Mouse (Mus musculus): ENCODE measurements at regions not wholly inside any gene's neighbourhood (a gene's known extent, or its start where the extent isn't known, plus 50 kb on each side); places are given as distances from the start of the nearest gene placed in this dataset.
A peak's percentile ranks its signal among the peaks of the same experiment; 100 is the strongest.
"Not testable (repeated sequence)": the region's sequence is repeated elsewhere in the genome, so short reads cannot be mapped to it uniquely, and the experiment has no call there.

GRCm38 (mm10) chr13:50092537-50092936 lies 157.6 kb downstream of the Gm906 start:
- DNase-seq (ENCODE audit: low spot score): no peak

GRCm38 (mm10) chr13:50064841-50065240 lies 185.3 kb downstream of the Gm906 start:
- no peak for DNase-seq (ENCODE audit: low spot score)

DNA sequence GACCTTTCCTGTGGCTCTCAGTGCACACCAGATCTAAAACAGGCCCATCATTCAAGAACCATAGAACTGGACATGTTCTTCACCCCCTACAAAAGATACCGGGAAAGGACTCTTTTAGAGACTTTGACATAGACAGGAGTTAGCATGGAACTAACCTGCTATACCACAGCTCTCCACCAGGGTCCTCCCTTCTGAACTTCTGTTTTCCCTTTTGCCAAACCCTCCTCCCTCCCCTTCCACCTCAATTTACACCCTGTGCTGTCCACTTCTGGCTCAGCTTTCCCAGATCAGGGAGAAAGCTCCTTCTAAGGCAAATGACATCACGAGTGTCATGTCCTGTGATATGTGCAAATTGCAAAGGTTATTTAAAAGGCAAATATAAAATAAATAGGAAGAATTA lies 185.7 kb downstream of the Gm906 start:
- DNase-seq (ENCODE audit: low spot score): not testable (repeated sequence)

DNA sequence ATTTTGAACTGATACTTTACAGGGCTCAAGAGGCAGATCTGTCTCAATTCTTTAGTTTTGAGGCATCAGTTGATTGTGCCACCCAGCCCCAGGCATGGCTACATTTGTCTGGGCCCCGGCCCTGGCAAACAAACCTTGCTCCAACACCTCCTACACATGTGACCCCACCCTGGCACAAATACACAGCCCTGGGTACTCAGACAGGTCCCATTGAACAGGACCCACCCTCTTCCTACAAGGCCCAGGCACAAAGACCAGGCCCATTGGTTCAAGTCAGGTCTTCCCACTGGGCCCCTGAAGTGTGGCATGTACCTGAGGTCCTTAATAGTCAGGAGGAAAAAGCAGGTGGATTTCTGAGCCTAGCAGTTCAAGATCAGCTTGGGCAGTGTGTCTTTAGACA lies 190.4 kb downstream of the Gm906 start:
- DNase-seq (ENCODE audit: low spot score): not testable (repeated sequence)

DNA sequence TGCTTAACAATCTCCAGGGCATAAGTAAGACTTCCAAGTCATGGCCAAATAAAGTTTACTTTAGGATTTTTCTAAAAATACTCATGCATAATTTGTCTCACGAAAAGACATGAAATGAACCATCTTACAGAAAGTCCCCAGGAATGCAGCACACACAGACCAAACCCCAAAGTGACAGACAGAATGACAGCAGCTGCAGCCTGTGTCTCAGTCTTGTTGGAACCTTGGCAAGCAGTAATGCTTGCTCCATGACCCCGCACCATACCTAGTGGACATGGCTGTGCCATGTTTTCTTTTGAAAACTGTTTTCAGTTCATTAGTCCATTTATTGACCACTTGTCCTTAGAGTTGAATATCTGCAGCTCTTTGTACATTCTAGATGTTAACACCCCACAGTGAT lies 191.1 kb downstream of the Gm906 start:
- DNase-seq (ENCODE audit: low spot score): not testable (repeated sequence)

DNA sequence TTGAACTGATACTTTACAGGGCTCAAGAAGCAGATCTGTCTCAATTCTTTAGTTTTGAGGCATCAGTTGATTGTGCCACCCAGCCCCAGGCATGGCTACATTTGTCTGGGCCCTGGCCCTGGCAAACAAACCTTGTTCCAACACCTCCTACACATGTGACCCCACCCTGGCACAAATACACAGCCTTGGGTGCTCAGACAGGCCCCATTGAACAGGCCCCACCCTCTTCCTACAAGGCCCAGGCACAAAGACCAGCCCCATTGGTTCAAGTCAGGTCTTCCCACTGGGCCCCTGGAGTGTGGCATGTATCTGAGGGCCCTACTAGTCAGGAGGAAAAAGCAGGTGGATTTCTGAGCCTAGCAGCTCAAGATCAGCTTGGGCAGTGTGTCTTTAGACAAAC lies 198.4 kb downstream of the Gm906 start:
- not testable (repeated sequence) for DNase-seq (ENCODE audit: low spot score)

DNA sequence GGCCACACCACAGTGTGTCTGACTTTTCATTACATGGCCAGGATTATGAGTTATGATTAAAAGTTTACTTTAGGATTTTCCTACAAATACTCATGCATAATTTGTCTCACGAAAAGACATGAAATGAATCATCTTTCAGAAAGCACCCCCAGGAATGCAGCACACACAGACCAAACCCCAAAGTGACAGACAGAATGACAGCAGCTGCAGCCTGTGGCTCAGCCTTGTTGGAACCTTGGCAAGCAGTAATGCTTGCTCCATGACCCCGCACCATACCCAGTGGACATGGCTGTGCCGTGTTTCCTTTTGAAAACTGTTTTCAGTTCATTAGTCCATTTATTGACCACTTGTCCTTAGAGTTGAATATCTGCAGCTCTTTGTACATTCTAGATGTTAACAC lies 199.0 kb downstream of the Gm906 start:
- DNase-seq (ENCODE audit: low spot score): not testable (repeated sequence)

DNA sequence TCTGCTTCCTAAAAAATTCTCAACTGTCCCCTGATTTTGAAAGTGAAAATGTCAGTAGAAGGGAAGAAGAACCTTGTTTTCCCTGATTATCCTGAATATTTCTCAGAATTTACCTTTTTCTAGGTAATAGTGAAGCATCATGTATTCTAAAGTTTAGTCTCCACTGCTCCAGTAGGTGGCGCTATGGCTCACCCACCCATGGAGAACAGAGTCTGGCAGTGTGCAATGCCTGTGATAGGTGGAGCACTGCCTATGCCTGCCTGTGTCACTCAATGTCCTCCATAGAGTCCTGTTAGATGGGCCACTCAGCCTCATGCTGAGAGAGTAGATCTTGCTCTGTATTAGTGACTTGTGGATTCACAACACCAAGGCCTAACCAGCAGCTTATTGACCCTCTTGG lies 218.4 kb downstream of the Gm906 start:
- no peak for DNase-seq (ENCODE audit: low spot score)

- not testable (repeated sequence) for DNase-seq (ENCODE audit: low spot score)
Measured at GRCm38 (mm10) chr13:50007730-50008129, 208.9 kb upstream of the Gm30302 start.

- DNase-seq (ENCODE audit: low spot score): not testable (repeated sequence)
Measured at GRCm38 (mm10) chr13:49966072-49966471, 167.3 kb upstream of the Gm30302 start.

GRCm38 (mm10) chr13:49957993-49958681 lies 159.3 kb upstream of the Gm30302 start:
- peak; percentile 4 for DNase-seq (ENCODE audit: low spot score)

- no peak for DNase-seq (ENCODE audit: low spot score)
Measured at GRCm38 (mm10) chr13:49915781-49916180, 117.0 kb upstream of the Gm30302 start.

All from adipocyte (in vitro differentiated cells).